Mouse (Mus musculus) bone marrow macrophage, adult 2 months (primary cell): ENCODE results near the gene Dcbld2.

Source experiments
- CTCF ChIP-seq: IDR thresholded peaks from 2 replicates; pipeline ENCODE4 v1.5.1; 2012; ENCODE audit warnings: low read depth, mild to moderate bottlenecking, low read length, moderate library complexity
- POLR2A ChIP-seq: IDR thresholded peaks from 2 replicates; pipeline ENCODE4 v1.6.1; 2012; ENCODE audit warnings: mild to moderate bottlenecking, low read depth, low read length, borderline replicate concordance

DNA sequence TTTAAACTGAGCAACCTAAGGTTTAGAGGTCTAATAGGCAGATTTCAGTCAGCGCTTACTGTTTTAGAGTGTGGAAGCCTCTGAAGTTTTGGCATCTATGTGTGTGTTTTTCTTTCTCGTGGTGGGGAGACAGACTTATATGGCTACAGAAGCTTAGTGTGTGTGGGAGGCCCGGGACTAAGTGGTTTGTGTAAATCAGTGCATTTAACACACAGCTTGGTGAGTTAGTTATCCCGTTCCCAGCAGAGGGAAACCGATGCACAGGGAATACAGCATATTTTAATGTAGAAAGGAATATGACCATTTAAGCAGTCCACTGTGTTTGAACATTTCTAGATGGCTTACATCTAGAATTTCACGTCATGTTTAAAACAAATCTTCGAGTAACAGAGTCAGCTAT lies 1.6 kb downstream of the Dcbld2 start:
- no peak for TF ChIP-seq CTCF
- no peak for TF ChIP-seq POLR2A
